Mouse (Mus musculus) frontal cortex, postnatal 36 days (tissue): Measurements from ENCODE around the gene Mex3b.

Source experiments
- DNase-seq, 2 experiments: peaks; one replicate each; pipeline ENCODE4 v3.0.0; 2022; ENCODE audit warnings: low spot score in 2 of 2

Mex3b gene

DNA sequence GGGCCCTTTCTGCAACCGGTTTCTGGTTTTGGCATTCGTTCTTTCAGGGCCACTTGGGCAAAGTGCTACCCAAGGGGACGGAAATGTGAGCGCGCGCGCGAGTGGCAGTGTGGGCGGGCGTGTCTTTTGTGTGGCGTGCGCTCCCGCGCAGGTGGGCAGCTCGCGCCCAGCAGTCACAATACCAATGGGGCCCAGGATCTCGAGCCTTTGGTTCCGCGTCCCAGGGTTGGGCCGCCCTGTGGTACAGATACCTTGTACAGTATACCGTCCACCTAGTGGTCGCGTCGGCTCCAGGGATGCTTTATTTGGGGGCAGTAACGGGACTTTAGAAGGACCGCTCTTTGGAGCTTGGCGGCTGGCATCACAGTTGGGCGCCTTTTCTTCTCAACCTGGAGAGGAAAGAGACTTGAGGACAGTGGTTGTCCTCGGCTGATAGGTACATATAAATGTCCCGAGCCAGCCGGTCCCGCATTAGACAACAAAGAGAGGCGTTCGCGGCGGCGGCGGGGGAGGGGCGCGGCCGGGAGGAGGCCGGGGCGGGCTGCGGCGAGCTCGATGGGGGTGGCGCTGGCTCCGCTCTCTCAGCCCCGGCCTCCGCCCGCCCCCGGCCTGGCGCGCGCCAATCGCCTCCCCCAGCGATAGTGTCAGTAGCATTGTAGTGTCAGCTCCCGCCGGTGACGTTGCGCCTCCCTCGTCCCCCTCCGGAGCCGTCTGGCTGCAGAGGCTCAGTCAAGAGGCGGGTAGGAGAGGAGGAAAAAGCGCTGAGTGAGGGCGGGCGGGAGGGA is 455 bp upstream of the Mex3b start:
- peak; percentile 90 to 91 for DNase-seq

DNA sequence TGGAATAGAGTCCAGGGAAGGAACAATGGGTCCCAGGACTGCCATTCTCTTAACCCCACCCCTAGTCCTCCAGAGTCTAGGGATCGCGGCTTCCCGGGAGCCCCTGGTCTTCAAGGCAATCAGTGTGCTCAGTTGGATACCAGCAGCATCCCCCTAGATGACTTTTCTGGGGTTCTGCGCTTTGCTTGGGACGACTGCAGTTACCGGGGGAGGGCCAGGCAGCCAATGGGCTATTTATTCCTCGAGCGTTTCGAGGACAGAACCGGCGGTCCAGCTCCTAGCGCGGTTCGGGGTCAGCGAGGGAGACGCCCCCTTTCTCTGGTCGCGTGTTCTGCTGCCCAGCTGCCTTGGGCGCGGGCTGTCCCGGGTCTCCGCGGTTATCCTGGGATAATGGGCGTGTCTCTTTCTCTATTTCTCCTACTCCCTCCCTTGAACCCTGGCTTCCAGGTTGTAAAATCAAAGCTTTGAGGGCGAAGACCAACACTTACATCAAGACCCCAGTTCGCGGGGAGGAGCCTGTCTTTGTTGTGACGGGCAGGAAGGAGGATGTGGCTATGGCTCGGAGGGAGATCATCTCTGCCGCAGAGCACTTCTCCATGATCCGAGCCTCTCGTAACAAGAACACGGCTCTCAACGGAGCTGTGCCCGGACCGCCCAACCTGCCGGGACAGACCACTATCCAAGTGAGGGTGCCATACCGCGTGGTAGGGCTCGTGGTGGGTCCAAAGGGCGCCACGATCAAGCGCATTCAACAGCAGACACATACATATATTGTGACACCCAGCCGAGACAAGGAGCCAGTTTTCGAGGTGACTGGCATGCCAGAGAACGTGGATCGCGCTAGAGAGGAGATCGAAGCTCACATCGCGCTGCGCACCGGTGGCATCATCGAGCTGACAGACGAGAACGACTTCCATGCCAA is 1.4 kb downstream of the Mex3b start:
- peak; percentile 63 to 69 for DNase-seq

DNA sequence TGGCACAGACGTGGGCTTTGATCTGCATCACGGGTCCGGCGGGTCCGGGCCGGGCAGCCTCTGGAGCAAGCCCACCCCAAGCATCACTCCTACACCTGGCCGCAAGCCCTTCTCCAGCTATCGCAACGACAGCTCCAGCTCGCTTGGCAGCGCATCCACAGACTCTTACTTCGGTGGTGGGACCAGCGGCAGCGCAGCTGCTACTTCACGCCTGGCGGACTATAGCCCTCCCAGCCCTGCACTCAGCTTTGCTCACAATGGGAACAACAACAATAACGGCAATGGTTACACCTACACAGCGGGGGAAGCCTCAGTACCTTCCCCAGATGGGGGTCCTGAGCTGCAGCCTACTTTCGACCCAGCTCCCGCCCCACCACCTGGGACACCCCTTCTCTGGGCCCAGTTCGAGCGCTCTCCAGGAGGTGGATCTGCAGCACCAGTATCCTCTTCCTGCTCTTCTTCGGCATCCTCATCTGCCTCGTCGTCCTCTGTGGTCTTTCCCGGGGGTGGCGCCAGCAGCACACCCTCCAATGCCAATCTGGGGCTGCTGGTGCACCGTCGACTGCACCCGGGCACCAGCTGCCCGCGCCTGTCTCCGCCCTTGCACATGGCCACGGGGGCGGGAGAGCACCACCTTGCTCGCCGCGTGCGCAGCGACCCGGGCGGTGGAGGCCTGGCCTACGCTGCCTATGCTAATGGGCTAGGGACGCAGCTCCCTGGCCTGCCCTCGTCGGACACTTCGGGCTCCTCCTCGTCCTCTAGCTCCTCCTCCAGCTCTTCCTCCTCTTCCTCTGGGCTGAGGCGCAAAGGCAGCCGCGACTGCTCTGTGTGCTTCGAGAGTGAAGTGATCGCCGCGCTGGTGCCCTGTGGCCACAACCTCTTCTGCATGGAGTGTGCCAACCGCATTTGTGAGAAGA is 2.4 kb downstream of the Mex3b start:
- DNase-seq: peak; percentile 40 to 48

DNA sequence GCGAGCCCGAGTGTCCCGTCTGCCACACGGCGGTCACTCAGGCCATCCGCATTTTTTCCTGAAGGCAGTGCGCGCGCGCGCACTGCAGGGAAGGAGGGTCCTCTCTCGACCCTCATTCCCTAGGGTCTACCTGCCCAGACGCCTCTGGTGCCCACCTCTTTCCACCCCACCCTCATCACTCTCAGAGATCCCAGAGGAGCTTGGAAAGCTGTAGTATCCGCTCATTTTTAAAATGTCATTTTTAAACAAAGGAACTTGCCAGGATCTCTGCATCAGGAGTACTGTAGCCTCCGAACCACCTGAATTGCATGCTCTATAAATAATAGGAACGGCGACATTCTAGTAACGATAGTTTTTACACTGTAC is 3.0 kb downstream of the Mex3b start:
- no peak for DNase-seq

DNA sequence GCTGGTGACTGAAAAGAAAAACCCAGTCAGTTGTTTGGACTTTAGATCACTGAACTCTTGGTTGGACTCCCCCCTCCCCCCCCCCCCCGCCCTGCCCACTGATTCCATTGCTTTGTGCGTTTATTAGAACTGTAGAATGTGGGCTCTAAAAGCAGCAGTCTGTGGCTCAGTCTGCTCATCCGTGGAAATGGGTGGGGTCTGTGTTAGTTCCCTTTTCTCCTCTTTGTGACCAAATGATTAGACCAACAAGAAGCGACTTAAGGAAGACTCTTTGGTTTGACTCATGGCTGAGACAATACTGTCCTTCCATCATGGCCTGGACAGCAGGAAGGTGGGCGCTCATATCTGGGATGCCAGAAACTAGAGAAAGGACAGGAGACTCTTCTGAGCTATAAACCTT is 9.4 kb downstream of the Mex3b start:
- DNase-seq: no peak

DNA sequence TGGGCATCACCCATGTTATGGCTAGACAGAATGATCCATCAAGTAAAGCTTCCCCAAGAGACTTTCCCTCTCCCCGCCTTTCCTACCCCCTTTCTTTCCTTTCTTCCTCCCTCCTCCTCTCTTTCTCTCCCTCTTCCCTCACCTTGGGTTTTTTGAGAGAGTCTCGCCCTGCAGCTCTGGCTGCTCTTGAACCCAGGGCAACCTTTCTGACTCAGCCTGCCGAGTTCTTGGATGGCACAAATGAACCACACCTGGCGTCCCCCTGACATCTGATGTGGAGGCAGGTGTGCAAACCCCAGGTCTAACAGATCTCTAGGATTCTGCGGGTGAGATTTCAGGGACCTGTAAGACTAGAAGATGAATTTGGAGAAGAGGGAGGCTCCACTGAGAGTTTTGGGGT is 12.9 kb downstream of the Mex3b start:
- DNase-seq: no peak

DNA sequence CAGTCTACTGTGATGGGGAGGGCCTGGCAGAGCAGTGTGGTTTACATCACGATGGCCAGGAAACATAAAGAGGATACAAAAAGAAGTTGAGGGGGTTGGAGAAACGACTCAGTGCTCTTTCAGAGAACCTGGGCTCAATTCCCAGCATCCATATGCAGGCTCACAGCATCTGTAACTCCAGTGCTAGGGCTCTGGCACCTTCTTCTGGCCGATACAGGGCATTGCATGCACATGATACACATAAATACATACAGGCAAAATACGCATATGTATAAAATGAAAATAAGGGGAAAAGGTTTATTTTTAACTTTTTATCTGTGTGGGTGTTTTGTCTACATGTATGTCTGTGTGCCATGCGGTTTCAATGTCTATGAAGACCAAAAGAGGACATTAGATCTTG is 13.6 kb downstream of the Mex3b start:
- no peak for DNase-seq

DNA sequence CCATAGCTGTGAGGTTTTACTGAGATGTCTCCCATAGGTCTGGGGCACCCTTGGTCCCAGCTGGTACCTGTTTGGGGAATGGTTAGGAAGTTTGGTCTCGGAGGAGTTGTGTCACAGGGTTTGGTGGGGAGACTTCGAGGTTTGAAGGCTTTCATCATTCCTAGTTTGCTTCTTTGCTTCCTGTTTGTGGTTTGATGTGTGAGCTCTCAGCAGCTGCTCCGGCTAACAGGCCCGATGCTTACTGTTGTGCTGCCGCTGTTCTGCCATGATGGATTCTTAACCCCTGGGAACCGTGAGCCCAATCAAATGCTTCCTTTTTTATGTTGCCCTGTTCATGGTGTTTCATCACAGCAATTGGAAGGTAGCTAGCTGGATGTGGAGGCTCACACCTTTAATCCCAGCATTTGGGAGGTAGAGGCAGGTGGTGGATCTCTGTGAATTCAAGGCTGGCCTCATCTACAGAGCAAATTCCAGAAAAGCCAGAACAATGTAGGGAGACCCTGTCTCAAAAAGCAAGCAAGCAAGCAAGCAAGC is 23.3 kb downstream of the Mex3b start:
- no peak for DNase-seq

DNA sequence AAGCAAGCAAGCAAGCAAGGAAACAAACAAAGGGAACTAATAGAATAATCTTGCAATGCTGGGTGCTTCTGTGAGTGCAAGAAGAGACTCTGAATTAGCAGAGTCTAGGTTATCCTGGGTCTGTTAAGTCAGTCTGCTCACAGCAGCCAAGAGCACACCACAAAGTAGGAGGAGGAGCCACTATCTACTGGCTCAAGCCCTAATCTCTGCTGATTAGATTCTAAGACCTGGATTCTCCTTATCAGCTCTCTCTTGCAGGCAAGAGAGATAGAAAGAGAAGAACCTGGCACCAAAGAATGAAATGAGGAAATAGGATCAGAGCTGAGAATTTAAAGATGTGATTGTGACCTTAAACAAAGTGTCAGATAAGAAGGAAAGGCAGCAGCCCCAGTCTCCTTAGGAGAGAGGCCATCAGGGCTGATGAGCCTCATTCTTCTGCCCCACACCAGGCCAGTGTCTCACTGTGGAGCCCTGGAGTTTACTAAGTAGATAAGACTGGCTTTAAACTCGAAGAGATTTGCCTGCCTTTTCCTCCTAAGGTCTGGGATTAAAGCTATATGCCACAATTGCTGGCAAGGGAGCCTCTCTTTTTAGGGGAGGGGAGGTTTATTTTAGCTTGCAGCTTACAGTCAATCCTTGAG is 23.9 kb downstream of the Mex3b start:
- no peak for DNase-seq

DNA sequence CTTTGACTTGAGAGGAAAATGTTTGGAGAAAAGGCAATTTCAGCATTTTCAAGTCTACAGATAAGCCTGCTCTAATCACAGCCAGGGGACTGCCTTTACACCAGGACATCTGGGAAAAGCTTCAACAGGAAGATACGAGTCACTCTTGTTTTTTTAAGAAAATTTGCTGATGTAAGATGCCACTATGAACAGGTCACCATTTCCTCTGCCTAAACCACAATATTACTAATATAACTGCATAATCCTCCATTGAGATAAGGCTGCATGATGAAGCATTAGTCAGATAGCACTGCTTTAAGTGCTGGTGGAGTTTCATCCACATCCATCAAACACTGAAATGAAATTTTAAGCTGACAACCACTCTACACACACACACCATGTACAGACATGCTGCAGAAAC is 27.2 kb downstream of the Mex3b start:
- DNase-seq: no peak

DNA sequence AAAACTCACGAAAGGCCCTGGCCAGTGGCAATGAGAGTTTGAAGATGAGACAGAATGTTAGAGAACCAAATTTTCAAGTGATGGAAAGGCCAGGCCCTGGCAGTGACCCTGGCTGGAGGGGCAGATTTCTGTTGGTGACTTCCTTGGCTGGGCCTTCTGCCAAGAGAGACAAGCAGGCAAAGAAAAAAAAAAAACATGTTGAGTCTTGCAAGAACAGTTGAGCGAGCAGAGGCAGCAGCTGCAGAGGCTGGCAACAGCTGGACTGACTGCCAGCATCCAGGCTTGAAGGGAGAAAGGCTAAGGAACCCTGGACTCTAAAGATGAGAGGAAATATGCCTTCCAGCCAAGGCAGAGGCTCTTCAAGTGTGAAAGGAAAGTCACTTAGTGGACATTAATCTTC is 28.5 kb downstream of the Mex3b start:
- no peak for DNase-seq

DNA sequence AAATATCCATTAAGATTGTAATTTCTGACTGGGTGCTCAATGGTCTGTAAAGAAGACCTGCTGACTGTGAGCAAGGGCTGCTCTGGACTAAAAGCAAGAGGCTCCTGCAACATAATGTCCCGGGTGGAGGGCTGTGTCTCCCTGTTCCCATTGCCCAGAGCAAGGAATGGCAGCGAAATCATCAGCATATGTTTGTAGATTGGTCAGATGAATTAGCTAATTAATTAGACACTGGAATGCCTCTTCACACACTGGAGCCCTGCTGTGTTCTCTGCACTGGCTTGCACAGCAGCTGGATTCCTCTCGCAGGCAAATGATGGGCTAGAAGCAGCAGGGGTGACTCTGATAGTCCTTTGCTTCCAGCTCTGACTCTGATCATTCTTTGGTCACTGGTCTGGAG is 29.6 kb downstream of the Mex3b start:
- DNase-seq: no peak

DNA sequence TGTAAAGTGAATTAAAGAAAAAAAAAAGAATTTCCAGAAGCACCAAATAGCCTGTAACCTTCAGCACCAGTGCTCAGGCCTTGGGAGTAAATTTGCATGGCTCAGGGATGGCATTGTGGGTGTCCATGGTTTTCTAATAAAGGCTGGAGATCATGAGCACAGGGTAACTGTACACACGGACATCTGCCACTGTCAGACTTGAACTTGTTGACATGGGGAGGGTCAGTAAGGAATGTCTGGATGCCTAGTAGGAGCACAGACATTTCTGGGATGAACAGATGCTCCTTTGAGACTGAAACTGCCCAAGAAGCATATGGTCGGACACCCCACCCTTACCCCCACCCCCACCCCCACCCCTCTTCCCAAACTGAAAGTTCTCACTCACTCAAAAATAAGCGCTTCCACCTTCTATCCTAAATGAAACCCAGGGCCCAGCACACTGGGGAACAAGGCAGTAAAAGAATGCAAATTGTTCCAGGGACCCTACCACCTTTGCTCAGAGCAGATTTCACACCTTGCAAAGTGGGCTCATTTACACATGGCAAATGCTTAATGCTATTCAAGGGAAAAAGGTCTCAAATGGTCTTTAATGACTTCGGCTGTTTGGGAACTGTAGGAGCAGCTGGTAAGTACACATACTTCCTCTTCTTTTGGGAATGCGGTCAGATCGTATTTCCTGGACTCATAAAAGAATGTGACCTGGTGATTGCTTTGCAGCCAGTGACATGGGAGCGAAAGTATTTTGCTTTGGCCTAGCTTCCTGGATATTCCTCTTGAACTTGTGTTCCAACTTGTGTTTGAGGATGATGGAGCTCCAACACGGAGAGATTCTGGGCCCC is 32.5 kb downstream of the Mex3b start:
- DNase-seq: no peak

DNA sequence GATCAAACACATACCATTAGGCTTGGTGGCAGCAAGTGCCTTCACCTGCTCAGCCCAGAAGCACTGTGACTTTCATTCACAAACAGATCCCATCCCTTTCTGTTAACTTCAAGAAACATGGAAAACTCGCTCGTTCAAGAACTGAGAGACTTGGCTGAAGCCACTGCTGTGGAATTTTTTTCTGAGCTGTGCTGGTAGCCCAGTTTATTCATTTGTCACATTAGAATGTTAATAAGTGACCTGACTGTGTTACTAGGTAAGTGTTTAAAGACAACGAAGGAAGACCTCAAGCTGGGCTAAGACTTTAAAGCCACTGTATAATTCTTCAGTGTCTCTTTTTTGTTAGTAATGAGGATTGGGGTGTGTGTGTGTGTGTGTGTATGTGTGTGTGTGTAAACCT is 35.9 kb downstream of the Mex3b start:
- DNase-seq: no peak

DNA sequence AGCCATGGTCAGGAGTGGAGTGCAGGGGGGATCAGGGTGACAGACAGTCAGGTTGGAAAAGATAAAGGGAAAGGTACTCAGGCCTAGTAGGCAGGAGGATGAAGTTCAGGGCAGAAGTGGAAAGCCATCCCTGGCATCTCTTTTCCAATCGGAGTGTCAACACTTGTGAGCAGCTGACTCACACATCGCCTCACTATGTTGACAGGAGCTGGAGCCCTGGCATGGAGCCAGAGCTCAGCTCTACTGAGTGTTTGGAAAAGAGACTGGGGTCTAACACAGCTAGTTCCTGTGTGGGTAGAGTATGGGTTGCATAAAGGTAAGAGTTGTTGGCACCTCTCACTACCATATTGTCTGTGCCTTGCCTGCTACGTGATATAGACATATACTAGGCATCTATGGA is 38.4 kb downstream of the Mex3b start:
- no peak for DNase-seq

DNA sequence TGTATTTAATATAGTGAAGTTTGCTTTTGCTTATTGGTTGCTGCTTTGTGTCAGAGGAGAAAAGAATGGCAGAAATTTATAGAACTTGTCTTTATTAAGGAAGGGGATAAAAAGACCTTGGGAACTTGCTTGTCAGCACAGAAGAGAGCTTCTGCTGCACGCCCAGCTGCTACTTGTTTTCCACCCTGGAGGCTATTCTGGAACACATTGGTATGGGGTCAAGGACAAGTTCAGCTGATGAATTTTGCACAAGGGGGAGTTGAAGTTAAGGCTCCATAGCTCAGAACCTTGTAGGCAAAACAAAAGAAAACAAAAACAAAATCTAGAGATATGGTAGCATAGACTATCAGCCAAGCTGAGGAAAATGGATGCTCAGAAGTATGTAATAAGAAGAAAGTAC is 39.9 kb downstream of the Mex3b start:
- no peak for DNase-seq

DNA sequence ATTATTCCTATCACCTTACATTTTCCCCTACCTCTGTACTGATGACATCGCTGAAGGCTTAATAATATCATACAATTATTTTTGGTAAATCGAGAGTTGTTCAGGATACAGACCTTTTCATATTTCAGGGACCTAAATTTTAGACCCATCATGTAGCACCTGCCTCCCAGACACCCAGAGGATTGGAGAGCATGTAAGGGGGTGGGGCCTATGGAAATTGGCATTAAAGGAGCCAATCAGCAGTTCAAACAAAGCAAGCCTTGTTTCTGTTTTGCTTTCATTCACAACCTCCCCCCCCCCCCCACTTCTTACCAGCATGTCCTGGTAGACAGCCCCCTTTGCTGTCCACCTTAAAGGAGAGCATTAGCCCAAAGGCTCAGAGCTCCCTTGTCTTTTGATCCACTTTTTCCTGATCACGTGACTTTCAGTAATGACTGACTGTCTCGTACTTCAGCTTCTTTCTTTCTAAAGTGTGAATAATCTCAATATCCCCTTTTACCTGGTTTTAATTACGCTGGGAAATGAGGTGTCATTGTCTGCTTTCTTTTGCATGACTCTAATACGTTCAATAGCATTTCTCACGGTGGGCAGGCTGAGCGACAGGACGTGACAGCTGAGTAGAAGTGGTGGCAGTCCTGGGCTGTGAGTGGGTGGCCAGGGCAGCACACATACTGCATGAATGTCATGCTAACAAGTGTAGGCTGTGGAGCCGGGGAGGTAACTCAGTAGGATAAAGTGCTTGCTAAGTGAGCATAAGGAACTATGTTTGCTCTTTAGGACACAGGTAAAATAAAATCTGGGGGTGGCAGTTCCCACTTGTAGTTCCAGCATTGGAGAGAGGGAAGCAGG is 43.6 kb downstream of the Mex3b start:
- no peak for DNase-seq

DNA sequence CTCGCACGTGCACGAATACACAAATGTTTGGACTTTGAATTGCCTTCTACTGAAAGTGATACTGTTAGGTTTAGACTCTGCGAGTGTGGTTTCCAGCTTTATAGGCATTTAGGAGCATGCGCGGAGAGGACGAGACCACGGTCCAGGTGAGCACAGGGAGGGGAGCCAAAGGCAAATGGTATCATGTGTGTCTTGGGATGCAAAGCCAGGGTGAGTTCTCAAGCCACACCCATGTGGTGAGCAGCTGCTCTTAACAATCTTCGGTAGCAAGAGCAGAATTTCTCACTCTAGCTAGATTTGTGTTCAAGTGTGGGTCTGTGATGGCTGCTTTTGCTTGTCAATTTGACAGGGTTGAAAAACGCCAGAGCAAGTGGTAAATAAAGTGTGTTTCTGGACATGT is 44.4 kb downstream of the Mex3b start:
- DNase-seq: no peak

DNA sequence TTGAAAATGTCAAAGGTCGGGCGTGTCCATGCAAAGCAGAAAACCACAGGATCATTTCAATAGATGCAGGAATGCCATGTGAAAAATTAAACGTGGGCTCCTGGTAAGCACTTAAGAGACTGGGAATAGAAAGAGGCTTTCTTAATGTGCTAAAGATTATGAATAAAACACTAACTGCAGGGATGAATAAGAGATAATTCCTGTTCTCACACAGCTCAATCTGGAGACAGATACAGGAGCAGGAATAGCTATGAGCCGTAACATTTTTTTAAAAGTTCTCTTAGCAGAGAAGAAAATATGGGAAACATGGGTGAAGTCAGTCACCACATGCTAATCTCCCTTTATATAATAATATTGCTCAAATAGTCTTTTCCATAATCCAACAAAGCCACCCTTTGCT is 47.2 kb downstream of the Mex3b start:
- DNase-seq: no peak
